8 mouse cellular contexts compared by ENCODE assay signal in the genomic region with DNA sequence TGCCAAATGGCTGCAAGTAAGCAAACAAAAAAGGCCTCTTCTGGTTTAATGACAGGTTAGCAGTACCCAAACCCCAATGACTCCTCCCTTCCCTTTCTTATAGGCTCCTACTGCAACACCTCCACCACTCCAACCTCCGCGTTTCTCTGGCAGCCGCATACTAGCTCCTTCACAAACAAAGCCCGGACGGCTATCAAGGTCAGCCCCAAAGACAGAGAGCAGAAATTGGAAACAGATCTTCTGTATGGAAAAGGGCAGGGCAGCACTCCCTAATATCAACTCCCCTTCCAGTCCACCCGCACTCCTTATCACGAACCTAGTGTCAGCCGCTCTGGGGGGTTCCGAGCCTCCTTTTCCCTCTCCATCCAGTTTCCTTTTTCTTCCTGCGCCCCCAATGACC.
DNase-seq lines count a peak whose midpoint lies in the region; ATAC-seq lines count a peak whose summit lies in the region.

No protein-coding gene starts in this region.

- peak overlapping the region; percentile 56 for H3K4me2 ChIP-seq in forebrain, embryonic 11.5 days (ENCODE audit: low read depth, low read length, severe bottlenecking)
- H3K4me2 ChIP-seq in hindbrain, embryonic 14.5 days (replicated peaks): peak overlapping the region; percentile 60
- H3K4me2 ChIP-seq in limb, embryonic 11.5 days (ENCODE audit: low read depth, severe bottlenecking): peak overlapping the region; percentile 93
- H3K4me2 ChIP-seq in midbrain, embryonic 15.5 days: peak overlapping the region; percentile 61

- peak overlapping the region; percentile 94 for H3K4me3 ChIP-seq in forebrain, embryonic 11.5 days (ENCODE audit: low read depth, low read length)
- H3K4me3 ChIP-seq in hindbrain, embryonic 14.5 days (replicated peaks; ENCODE audit: low read length): peak overlapping the region; percentile 91
- H3K4me3 ChIP-seq in limb, embryonic 11.5 days (ENCODE audit: low read depth, low read length): peak overlapping the region; percentile 91
- H3K4me3 ChIP-seq in midbrain, embryonic 15.5 days: peak overlapping the region; percentile 93

- no peaks in the 10 kb centered on the region for H3K27me3 ChIP-seq in forebrain, embryonic 11.5 days (ENCODE audit: control insufficient read depth, insufficient read depth, low read length)
- H3K27me3 ChIP-seq in hindbrain, embryonic 14.5 days (ENCODE audit: control insufficient read depth, insufficient read depth, low read length): no peaks in the 10 kb centered on the region
- H3K27me3 ChIP-seq in limb, embryonic 11.5 days (ENCODE audit: control insufficient read depth, insufficient read depth, low read length): no peaks in the 10 kb centered on the region
- no peaks in the 10 kb centered on the region for H3K27me3 ChIP-seq in midbrain, embryonic 15.5 days (replicated peaks)

- peak overlapping the region; percentile 91 for H3K27ac ChIP-seq in forebrain, embryonic 11.5 days (ENCODE audit: low read depth, low read length)
- peak overlapping the region; percentile 98 for H3K27ac ChIP-seq in hindbrain, embryonic 14.5 days
- H3K27ac ChIP-seq in limb, embryonic 11.5 days (replicated peaks; ENCODE audit: low read depth, low read length): no peak overlapping the region
- H3K27ac ChIP-seq in midbrain, embryonic 15.5 days: peak overlapping the region; percentile 98

- no peaks in the 10 kb centered on the region for H3K36me3 ChIP-seq in forebrain, embryonic 11.5 days (ENCODE audit: control insufficient read depth, insufficient read depth, low read length)
- H3K36me3 ChIP-seq in hindbrain, embryonic 14.5 days (replicated peaks; ENCODE audit: control insufficient read depth, insufficient read depth): peaks cover 31% of the 10 kb centered on the region
- no peaks in the 10 kb centered on the region for H3K36me3 ChIP-seq in limb, embryonic 11.5 days (ENCODE audit: control insufficient read depth, insufficient read depth, low read length)
- H3K36me3 ChIP-seq in midbrain, embryonic 15.5 days (replicated peaks): no peaks in the 10 kb centered on the region

- H3K4me1 ChIP-seq in forebrain, embryonic 11.5 days (replicated peaks; ENCODE audit: control insufficient read depth, insufficient read depth, low read length): no peaks in the 10 kb centered on the region
- H3K4me1 ChIP-seq in hindbrain, embryonic 14.5 days (replicated peaks; ENCODE audit: control insufficient read depth, insufficient read depth, low read length): peaks cover 20% of the 10 kb centered on the region
- H3K4me1 ChIP-seq in limb, embryonic 11.5 days (ENCODE audit: control insufficient read depth, insufficient read depth, low read length): peaks cover 4% of the 10 kb centered on the region; the same call in 1 of the 2 replicates
- H3K4me1 ChIP-seq in midbrain, embryonic 15.5 days: peaks cover 33% of the 10 kb centered on the region

- peak overlapping the region; percentile 87 for H3K9ac ChIP-seq in forebrain, embryonic 11.5 days (ENCODE audit: low read length)
- H3K9ac ChIP-seq in hindbrain, embryonic 14.5 days: peak overlapping the region; percentile 99
- H3K9ac ChIP-seq in limb, embryonic 11.5 days (ENCODE audit: low read length): peak overlapping the region; percentile 90
- H3K9ac ChIP-seq in midbrain, embryonic 15.5 days: peak overlapping the region; percentile 98

- 1% methylated on average over 10 of the region's 10 CpGs for WGBS in forebrain, embryonic 11.5 days
- under 1% methylated on average over 10 of the region's 10 CpGs for WGBS in hindbrain, embryonic 14.5 days
- WGBS in limb, embryonic 11.5 days: 3% methylated on average over 10 of the region's 10 CpGs
- WGBS in midbrain, embryonic 15.5 days: under 1% methylated on average over 10 of the region's 10 CpGs

- no peak for ATAC-seq in forebrain, embryonic 11.5 days (replicated peaks; ENCODE audit: low FRiP score)
- ATAC-seq in hindbrain, embryonic 14.5 days (ENCODE audit: low FRiP score): peak; percentile 2; the same call in 1 of the 2 replicates
- no peak for ATAC-seq in limb, embryonic 11.5 days (ENCODE audit: insufficient number of reproducible peaks, low FRiP score, low TSS enrichment, low read depth)
- ATAC-seq in midbrain, embryonic 15.5 days (replicated peaks): peak; percentile 12; the same call in 1 of the 2 replicates

- no peaks in the 10 kb centered on the region; the same call in 1 of the 2 replicates for H3K9me3 ChIP-seq in forebrain, embryonic 11.5 days (ENCODE audit: control insufficient read depth, low read length)
- no peaks in the 10 kb centered on the region for H3K9me3 ChIP-seq in hindbrain, embryonic 14.5 days (ENCODE audit: control insufficient read depth, low read length)
- no peaks in the 10 kb centered on the region for H3K9me3 ChIP-seq in limb, embryonic 11.5 days (ENCODE audit: control insufficient read depth, low read length)
- no peaks in the 10 kb centered on the region for H3K9me3 ChIP-seq in midbrain, embryonic 15.5 days

- peak; percentile 3 for DNase-seq in ovary, postnatal 14 days (ENCODE audit: low spot score)
- DNase-seq in ovary, adult 18-20 months (ENCODE audit: low spot score): no peak
- peak; percentile 19 for DNase-seq in c-Kit-positive CD71-negative TER-119-negative erythroid progenitor cells, embryonic 14.5 days (ENCODE audit: low read depth)
- DNase-seq in forebrain, embryonic 11.5 days (ENCODE audit: low spot score): peak; percentile 64
- peak; percentile 56 for DNase-seq in hindbrain, embryonic 14.5 days (ENCODE audit: low spot score)
- DNase-seq in limb, embryonic 11.5 days (ENCODE audit: low spot score): peak; percentile 49
- no peak for DNase-seq in urinary bladder, postnatal 4 days (ENCODE audit: low spot score in 2 of 2)

Comparison
In these comparisons a context has a peak if more than half of its experiments do, and no peak if none do; other contexts are left out.
1. DNase-seq: peak in ovary, postnatal 14 days (single experiment), c-Kit-positive CD71-negative TER-119-negative erythroid progenitor cells, embryonic 14.5 days (single experiment), forebrain, embryonic 11.5 days (single experiment), hindbrain, embryonic 14.5 days (single experiment) and limb, embryonic 11.5 days (single experiment); none in ovary, adult 18-20 months (single experiment) and urinary bladder, postnatal 4 days (0 of 2).
2. ATAC-seq: peak in hindbrain, embryonic 14.5 days (single experiment) and midbrain, embryonic 15.5 days (single experiment); none in forebrain, embryonic 11.5 days (single experiment) and limb, embryonic 11.5 days (single experiment).
3. Peak in every context shown above with its lines, with median percentiles within 50 percentile points of each other: H3K4me2 ChIP-seq, H3K4me3 ChIP-seq and H3K9ac ChIP-seq.